Mouse (Mus musculus): ENCODE measurements around the gene Tubal3. TPM values are rescaled to one million over a fixed set of nuclear protein-coding genes. Genes with fewer than 3 reads are reported as not detected.

The Tubal3 gene
- total and polyA plus RNA-seq, 3 experiments, result 0.07 TPM; not detected in 2

DNA sequence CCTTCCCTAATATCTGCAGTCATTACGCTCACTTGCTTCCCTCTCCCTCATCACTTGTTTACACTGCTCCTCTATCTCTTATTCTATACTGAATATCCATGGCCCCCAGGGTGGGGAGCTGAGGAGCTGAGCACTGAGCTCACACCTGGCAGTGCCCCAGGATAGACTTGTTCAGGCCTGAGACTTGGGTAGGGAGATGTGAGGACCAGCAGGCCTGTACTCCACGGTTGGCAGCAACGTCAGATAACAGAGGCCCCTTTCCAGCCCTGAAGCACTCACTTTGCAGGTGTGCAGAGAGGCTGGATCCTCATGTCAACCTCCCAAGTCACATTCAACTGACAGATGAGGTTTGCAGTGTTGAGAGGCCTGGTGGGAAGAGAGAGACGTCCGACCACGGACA, 40.9 kb upstream of the Tubal3 start:
- Histone ChIP-seq H3K36me3 (replicated peaks in 1 of 2; ENCODE audit: control insufficient read depth in 1 of 2, insufficient read depth in 1 of 2, low read length in 1 of 2) (peaks cover 7 to 24% of the 10 kb centered on the region in 2 experiments), H3K27me3 (replicated peaks) (no peaks in the 10 kb centered on the region), H3K4me2 (ENCODE audit: insufficient read depth, low read depth, poor library complexity, severe bottlenecking) (no peak overlapping the region), H3K27ac (ENCODE audit: insufficient read depth, low read depth) (no peak overlapping the region), H3K9me3 (replicated peaks; ENCODE audit: low read length) (no peaks in the 10 kb centered on the region), H3K4me1 (ENCODE audit: control insufficient read depth in 1 of 2, insufficient read depth in 2 of 2) (no peaks in the 10 kb centered on the region), H3K79me2 (replicated peaks; ENCODE audit: control insufficient read depth, extremely low read depth, insufficient read depth, poor library complexity, severe bottlenecking) (no peaks in the 10 kb centered on the region), H3K4me3 (replicated peaks in 1 of 3; ENCODE audit: low read depth in 2 of 3, low read length in 2 of 3, poor library complexity in 1 of 3) (no peak overlapping the region), H3K9ac (ENCODE audit: insufficient read depth, low read depth) (no peak overlapping the region)
- no peak for TF ChIP-seq MEF2A (IDR thresholded peaks at IDR 0.05; ENCODE audit: borderline replicate concordance, low read depth, low read length)
- no peak for TF ChIP-seq EP300 (IDR thresholded peaks at IDR 0.05; ENCODE audit: low read length)
- TF ChIP-seq ELF1 (IDR thresholded peaks at IDR 0.05; ENCODE audit: low read depth, low read length), result no peak
- no peak for TF ChIP-seq PAX5 (IDR thresholded peaks at IDR 0.05; ENCODE audit: low read length)
- no peak for TF ChIP-seq HCFC1 (IDR thresholded peaks at IDR 0.05; ENCODE audit: low read depth, low read length)
- TF ChIP-seq ZC3H11A (IDR thresholded peaks at IDR 0.05; ENCODE audit: low read depth, low read length), result no peak
- no peak for TF ChIP-seq BHLHE40 (IDR thresholded peaks at IDR 0.05; ENCODE audit: low read depth, low read length)
- no peak for TF ChIP-seq SMC3 (IDR thresholded peaks at IDR 0.05; ENCODE audit: low read depth, low read length)
- TF ChIP-seq CHD1 (IDR thresholded peaks at IDR 0.05; ENCODE audit: low read depth, low read length), result no peak
- in situ Hi-C loops (cut with MboI; ENCODE audit: low pct_ligation_motif_present, low pct_unique_long_range_greater_than_20kb, low sequenced_read_pairs), result loop anchor here (25.0 kb wide), 1 partner anchor 115 kb away; no protein-coding TSS in a partner anchor
- dilution Hi-C loops (cut with MboI; ENCODE audit: extremely low pct_ligation_motif_present, extremely low pct_unique_long_range_greater_than_20kb, low sequenced_read_pairs), result no loop called here
- DNase-seq (ENCODE audit: extremely low read depth), result no peak

DNA sequence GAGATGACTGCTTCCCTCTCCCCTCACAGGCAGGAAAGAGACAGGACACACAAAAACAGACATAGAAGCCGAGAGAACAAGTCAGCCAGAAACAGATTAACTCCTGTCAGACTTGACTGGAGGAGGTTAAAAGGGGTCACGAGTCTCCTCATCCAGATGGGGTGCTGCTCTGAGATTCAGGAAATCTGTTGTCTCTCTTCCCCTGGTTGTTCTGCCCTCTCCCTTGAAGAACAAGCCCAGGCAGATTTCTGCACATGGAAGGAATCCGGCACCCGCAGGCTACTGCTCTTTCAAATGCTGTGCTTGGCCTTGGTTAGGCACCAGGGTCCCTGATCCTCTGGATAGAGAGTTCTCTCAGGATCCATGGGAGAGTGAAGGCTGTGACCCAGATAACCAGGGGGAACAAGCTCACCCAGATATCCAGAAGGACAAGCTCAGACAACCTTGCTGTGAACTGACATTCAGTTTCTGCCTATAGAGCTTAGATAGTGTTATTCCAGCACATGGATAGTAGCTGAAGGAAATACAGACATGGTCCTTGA, 40.3 kb upstream of the Tubal3 start:
- Histone ChIP-seq H3K9ac (ENCODE audit: insufficient read depth, low read depth) (no peak overlapping the region), H3K4me2 (ENCODE audit: insufficient read depth, low read depth, poor library complexity, severe bottlenecking) (no peak overlapping the region), H3K9me3 (replicated peaks; ENCODE audit: low read length) (no peaks in the 10 kb centered on the region), H3K27ac (ENCODE audit: insufficient read depth, low read depth) (no peak overlapping the region), H3K79me2 (replicated peaks; ENCODE audit: control insufficient read depth, extremely low read depth, insufficient read depth, poor library complexity, severe bottlenecking) (no peaks in the 10 kb centered on the region), H3K4me1 (ENCODE audit: control insufficient read depth in 1 of 2, insufficient read depth in 2 of 2) (no peaks in the 10 kb centered on the region), H3K27me3 (replicated peaks) (no peaks in the 10 kb centered on the region), H3K4me3 (replicated peaks in 1 of 3; ENCODE audit: low read depth in 2 of 3, low read length in 2 of 3, poor library complexity in 1 of 3) (no peak overlapping the region), H3K36me3 (replicated peaks in 1 of 2; ENCODE audit: control insufficient read depth in 1 of 2, insufficient read depth in 1 of 2, low read length in 1 of 2) (peaks cover 7 to 25% of the 10 kb centered on the region in 2 experiments)
- dilution Hi-C loops (cut with MboI; ENCODE audit: extremely low pct_ligation_motif_present, extremely low pct_unique_long_range_greater_than_20kb, low sequenced_read_pairs) (no loop called here), in situ Hi-C loops (cut with MboI; ENCODE audit: low pct_ligation_motif_present, low pct_unique_long_range_greater_than_20kb, low sequenced_read_pairs) (loop anchor here (25.0 kb wide), 1 partner anchor 115 kb away; no protein-coding TSS in a partner anchor)
- TF ChIP-seq E2F4 (IDR thresholded peaks at IDR 0.05; ENCODE audit: insufficient replicate concordance, low read depth, low read length) (no peak), CHD1 (IDR thresholded peaks at IDR 0.05; ENCODE audit: low read depth, low read length) (no peak), IRF4 (IDR thresholded peaks at IDR 0.05; ENCODE audit: low read depth, low read length) (no peak), RAD21 (IDR thresholded peaks at IDR 0.05; ENCODE audit: low read depth, low read length) (no peak), ELF1 (IDR thresholded peaks at IDR 0.05; ENCODE audit: low read depth, low read length) (no peak)
- no peak for DNase-seq (ENCODE audit: extremely low read depth)

DNA sequence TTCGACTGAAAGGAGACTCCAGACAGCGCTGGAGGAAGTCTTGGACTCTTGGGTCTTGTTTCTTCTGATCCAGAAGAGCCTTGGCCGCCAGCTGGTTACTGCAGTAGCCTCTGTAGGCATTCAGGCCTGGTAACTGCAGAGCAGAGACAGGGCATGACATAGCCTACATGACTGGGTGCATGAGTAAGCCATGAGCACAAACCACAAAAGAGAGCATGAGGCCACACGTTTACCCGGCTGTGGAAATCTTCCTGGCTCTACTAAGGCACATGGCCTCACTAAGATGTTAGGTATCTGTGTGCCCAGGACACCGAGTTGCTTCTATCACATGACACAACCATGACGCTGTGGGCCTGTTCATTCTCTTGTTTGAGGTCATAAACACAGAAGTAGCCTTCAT, 31.4 kb upstream of the Tubal3 start:
- H3K27me3 ChIP-seq (replicated peaks), result no peaks in the 10 kb centered on the region
- no peak overlapping the region for H3K27ac ChIP-seq (ENCODE audit: insufficient read depth, low read depth)
- H3K79me2 ChIP-seq (replicated peaks; ENCODE audit: control insufficient read depth, extremely low read depth, insufficient read depth, poor library complexity, severe bottlenecking), result 0 out of 2 replicates have a peak, but pooled peaks cover 10% of the 10 kb centered on the region
- no peak for DNase-seq (ENCODE audit: extremely low read depth)
- H3K9me3 ChIP-seq (replicated peaks; ENCODE audit: low read length), result no peaks in the 10 kb centered on the region
- TF ChIP-seq SMC3 (IDR thresholded peaks at IDR 0.05; ENCODE audit: low read depth, low read length) (no peak), ETS1 (conservative IDR thresholded peaks at IDR 0.05; ENCODE audit: low read depth, low read length) (no peak), E2F4 (IDR thresholded peaks at IDR 0.05; ENCODE audit: insufficient replicate concordance, low read depth, low read length) (no peak), CTCF (conservative IDR thresholded peaks at IDR 0.05 in 1 of 2, IDR thresholded peaks at IDR 0.05 in 1 of 2; ENCODE audit: low read depth in 2 of 2, low read length in 2 of 2) (no peak), CHD2 (IDR thresholded peaks at IDR 0.05; ENCODE audit: low read length) (no peak), KAT2A (IDR thresholded peaks at IDR 0.05; ENCODE audit: insufficient replicate concordance, low read length) (no peak), ZNF384 (IDR thresholded peaks at IDR 0.05; ENCODE audit: low read depth, low read length) (no peak), MAFK (IDR thresholded peaks at IDR 0.05; ENCODE audit: insufficient replicate concordance, low read length) (no peak), ZKSCAN1 (IDR thresholded peaks at IDR 0.05; ENCODE audit: borderline replicate concordance, low read depth, low read length) (no peak), USF1 (IDR thresholded peaks at IDR 0.05; ENCODE audit: low read depth, low read length) (no peak), POLR2A (IDR thresholded peaks at IDR 0.05; ENCODE audit: low read depth, low read length) (no peak), RCOR1 (conservative IDR thresholded peaks at IDR 0.05; ENCODE audit: low read depth, low read length) (no peak), MAZ (IDR thresholded peaks at IDR 0.05; ENCODE audit: low read depth, low read length) (no peak), ELF1 (IDR thresholded peaks at IDR 0.05; ENCODE audit: low read depth, low read length) (no peak), ZC3H11A (IDR thresholded peaks at IDR 0.05; ENCODE audit: low read depth, low read length) (no peak), MAX (IDR thresholded peaks at IDR 0.05; ENCODE audit: low read length) (no peak)
- H3K9ac ChIP-seq (ENCODE audit: insufficient read depth, low read depth), result no peak overlapping the region
- H3K4me3 ChIP-seq (replicated peaks in 1 of 3; ENCODE audit: low read depth in 2 of 3, low read length in 2 of 3, poor library complexity in 1 of 3), result no peak overlapping the region
- H3K36me3 ChIP-seq (replicated peaks in 1 of 2; ENCODE audit: control insufficient read depth in 1 of 2, insufficient read depth in 1 of 2, low read length in 1 of 2), result peaks cover 51 to 63% of the 10 kb centered on the region in 2 experiments
- in situ Hi-C loops (cut with MboI; ENCODE audit: low pct_ligation_motif_present, low pct_unique_long_range_greater_than_20kb, low sequenced_read_pairs), result loop anchor here (25.0 kb wide), 1 partner anchor 124 kb away; no protein-coding TSS in a partner anchor
- peaks cover 7 to 19% of the 10 kb centered on the region in 2 experiments for H3K4me1 ChIP-seq (ENCODE audit: control insufficient read depth in 1 of 2, insufficient read depth in 2 of 2)
- H3K4me2 ChIP-seq (ENCODE audit: insufficient read depth, low read depth, poor library complexity, severe bottlenecking), result no peak overlapping the region
- dilution Hi-C loops (cut with MboI; ENCODE audit: extremely low pct_ligation_motif_present, extremely low pct_unique_long_range_greater_than_20kb, low sequenced_read_pairs), result no loop called here
